Mouse (Mus musculus) hindbrain, embryonic 15.5 days (tissue): Measurements from ENCODE around the gene Ecd. TPM values are rescaled to one million over a fixed set of nuclear protein-coding genes. Genes with fewer than 3 reads are reported as not detected.
"Not testable (repeated sequence)": the region's sequence is repeated elsewhere in the genome, so short reads cannot be mapped to it uniquely, and the experiment has no call there.

Experiments
- ATAC-seq: fragments of 200-750 bp; cut with Nextera tagmentation; 2 replicates; pipeline ENCODE4 v1.8.0; 2017; ENCODE audit warnings: low read depth, moderate number of reproducible peaks, moderate TSS enrichment; ENCODE audit not compliant: low FRiP score
- H3K27ac ChIP-seq: fragments of 300-500 bp; sonication (generic); replicated peaks from 2 replicates; pipeline ENCODE4 v1.5.1; 2015; ENCODE audit warnings: mild to moderate bottlenecking, inconsistent platforms
- H3K27me3 ChIP-seq: fragments of 300-500 bp; sonication (generic); 2 replicates; pipeline ENCODE4 v1.6.1; 2015; ENCODE audit warnings: control low read depth, inconsistent platforms
- H3K36me3 ChIP-seq: fragments of 300-500 bp; sonication (generic); 2 replicates; pipeline ENCODE4 v1.6.1; 2015; ENCODE audit warnings: control low read depth, inconsistent platforms
- H3K4me1 ChIP-seq: fragments of 300-500 bp; sonication (generic); replicated peaks from 2 replicates; pipeline ENCODE4 v1.6.1; 2015; ENCODE audit warnings: control low read depth, inconsistent platforms
- H3K4me2 ChIP-seq: fragments of 300-500 bp; sonication (generic); 2 replicates; pipeline ENCODE4 v1.6.1; 2015; ENCODE audit warnings: moderate library complexity, mild to moderate bottlenecking, inconsistent platforms
- H3K4me3 ChIP-seq: fragments of 300-500 bp; sonication (generic); 2 replicates; pipeline ENCODE4 v1.5.1; 2015; ENCODE audit warnings: mild to moderate bottlenecking, inconsistent platforms
- H3K9ac ChIP-seq: fragments of 300-500 bp; sonication (generic); 2 replicates; pipeline ENCODE4 v1.6.1; 2015; ENCODE audit warnings: inconsistent platforms
- H3K9me3 ChIP-seq: fragments of 300-500 bp; sonication (generic); 2 replicates; pipeline ENCODE4 v1.6.1; 2016; ENCODE audit warnings: control low read depth, inconsistent platforms
- WGBS: fragments of 180-500 bp; shearing (Covaris S2); methylation state at CpG from one replicate; pipeline ENCODE4 v1.1.7; 2015; 5-methylcytosine and 5-hydroxymethylcytosine counted together
- polyA plus RNA-seq: library from polyadenylated mRNA; unstranded; fragments of >200 nt; fragmentation: Nextera tagmentation; extraction: Ambion mirVana; gene quantifications from 2 replicates; pipeline ENCODE4 v1.2.1, GENCODE M21; 2015

The Ecd gene
- polyA plus RNA-seq, 1 experiment from 2014 or later: 49.6 TPM

DNA sequence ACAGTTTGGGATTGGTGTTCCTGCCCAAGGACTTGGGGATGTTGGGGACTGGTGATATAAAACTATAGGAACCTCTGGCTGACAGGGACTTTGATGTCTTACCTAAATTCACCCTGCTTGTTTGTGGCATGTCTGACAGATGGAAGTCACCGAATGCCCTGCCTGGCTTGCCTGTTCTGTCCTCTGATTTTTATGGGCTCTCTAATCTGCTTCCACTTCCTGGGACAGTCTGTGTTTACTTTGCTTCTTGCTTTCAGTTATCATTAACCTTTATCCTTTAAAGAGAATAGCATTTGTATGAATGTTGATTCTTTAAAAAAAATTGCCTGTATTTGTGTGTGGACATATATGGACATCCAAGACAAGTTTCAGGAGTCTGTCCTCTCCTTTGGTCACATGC is 32.8 kb downstream of the Ecd start:
- H3K4me1 ChIP-seq: no peaks in the 10 kb centered on the region
- peaks cover 10% of the 10 kb centered on the region for H3K36me3 ChIP-seq
- WGBS: 94% methylated on average over 1 of the region's 1 CpGs
- no peaks in the 10 kb centered on the region for H3K9me3 ChIP-seq
- H3K27ac ChIP-seq: no peak overlapping the region
- no peak for ATAC-seq
- H3K27me3 ChIP-seq: no peaks in the 10 kb centered on the region
- H3K9ac ChIP-seq: no peak overlapping the region
- H3K4me2 ChIP-seq: no peak overlapping the region
- no peak overlapping the region for H3K4me3 ChIP-seq

GRCm38 (mm10) chr14:20305085-20305484 is 42.8 kb downstream of the Ecd start:
- ATAC-seq, H3K4me1 ChIP-seq, H3K27me3 ChIP-seq, H3K9me3 ChIP-seq, H3K4me2 ChIP-seq, H3K27ac ChIP-seq, H3K9ac ChIP-seq, H3K4me3 ChIP-seq: not testable (repeated sequence)
- 75% methylated on average over 2 of the region's 2 CpGs for WGBS
- H3K36me3 ChIP-seq: peaks cover 12% of the 10 kb centered on the region

DNA sequence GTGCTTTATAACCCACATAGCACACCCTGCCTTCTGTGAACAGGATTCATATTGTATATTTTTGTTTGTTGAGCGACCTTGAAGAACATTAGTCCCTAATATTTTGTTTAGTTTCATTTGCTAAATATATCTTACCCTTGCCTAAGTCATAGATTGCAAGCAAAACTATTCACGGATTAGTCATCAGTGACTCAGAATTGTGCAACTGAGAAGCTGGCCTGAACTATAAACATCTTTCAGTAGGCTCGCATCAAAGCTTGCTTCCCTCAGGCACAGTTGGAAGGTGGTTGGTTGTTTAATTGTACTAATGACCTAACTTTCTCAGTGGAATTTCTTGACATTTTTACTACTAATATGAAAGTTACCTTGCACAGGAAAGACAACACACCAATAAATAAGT is 49.8 kb downstream of the Ecd start:
- no peak for ATAC-seq
- WGBS: 83% methylated on average over 3 of the region's 3 CpGs
- Histone ChIP-seq H3K4me2 (no peak overlapping the region), H3K9ac (no peak overlapping the region), H3K9me3 (no peaks in the 10 kb centered on the region), H3K27ac (no peak overlapping the region), H3K36me3 (no peaks in the 10 kb centered on the region), H3K4me1 (peaks cover 5% of the 10 kb centered on the region), H3K4me3 (no peak overlapping the region), H3K27me3 (no peaks in the 10 kb centered on the region)

DNA sequence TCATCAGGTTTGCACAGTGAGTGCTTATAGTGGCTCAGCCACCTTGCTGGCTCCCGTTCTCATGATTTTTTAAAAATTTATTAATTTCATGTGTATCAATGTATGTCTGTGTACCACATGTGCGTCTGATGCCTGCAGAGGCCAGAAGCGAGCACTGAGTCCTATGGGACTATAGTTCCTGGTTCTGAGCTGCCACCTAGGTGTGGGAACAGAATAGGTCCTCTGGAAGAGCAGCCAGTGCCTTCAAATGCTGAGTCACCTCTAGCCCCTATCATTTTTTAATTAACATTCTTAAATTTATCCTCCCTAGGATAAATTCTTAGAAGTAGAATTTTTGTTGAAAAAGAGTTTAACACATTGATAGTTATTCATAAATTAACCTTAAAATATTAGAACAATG is 50.3 kb downstream of the Ecd start:
- WGBS: 86% methylated on average over 3 of the region's 3 CpGs

DNA sequence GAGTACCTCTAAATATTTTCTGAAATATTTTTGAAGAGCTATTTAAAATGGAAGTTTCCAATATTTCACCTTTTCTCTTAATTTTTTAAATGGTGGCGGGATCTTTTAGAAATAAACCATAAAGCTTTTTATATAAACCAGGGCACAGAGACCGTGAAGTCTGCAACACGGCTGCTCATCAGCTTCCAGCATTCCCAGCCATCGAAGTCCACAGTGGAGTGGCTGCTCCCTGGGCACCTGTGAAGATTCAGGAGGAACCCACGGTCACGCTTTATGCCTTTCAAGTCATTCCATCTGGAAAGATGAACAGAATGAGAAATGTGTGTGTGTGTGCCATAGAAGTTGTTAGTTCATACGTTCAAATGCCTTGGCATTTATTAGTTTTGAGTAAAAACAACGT is 53.0 kb downstream of the Ecd start:
- Histone ChIP-seq H3K36me3 (no peaks in the 10 kb centered on the region), H3K27ac (no peak overlapping the region), H3K4me2 (peak overlapping the region; percentile 61), H3K4me1 (peaks cover 5% of the 10 kb centered on the region), H3K9me3 (no peaks in the 10 kb centered on the region), H3K9ac (peak overlapping the region; percentile 43; the same call in 1 of the 2 replicates), H3K4me3 (peak overlapping the region; percentile 63), H3K27me3 (no peaks in the 10 kb centered on the region)
- no peak for ATAC-seq
- 49% methylated on average over 8 of the region's 8 CpGs for WGBS

More for the DNA sequence above, 50.3 kb downstream of the Ecd start:
- no peak overlapping the region for H3K4me2 ChIP-seq
- H3K36me3 ChIP-seq: no peaks in the 10 kb centered on the region
- H3K27me3 ChIP-seq: no peaks in the 10 kb centered on the region
- no peak for ATAC-seq
- no peak overlapping the region for H3K9ac ChIP-seq
- peaks cover 5% of the 10 kb centered on the region for H3K4me1 ChIP-seq
- no peak overlapping the region for H3K4me3 ChIP-seq
- H3K9me3 ChIP-seq: no peaks in the 10 kb centered on the region
- H3K27ac ChIP-seq: no peak overlapping the region

DNA sequence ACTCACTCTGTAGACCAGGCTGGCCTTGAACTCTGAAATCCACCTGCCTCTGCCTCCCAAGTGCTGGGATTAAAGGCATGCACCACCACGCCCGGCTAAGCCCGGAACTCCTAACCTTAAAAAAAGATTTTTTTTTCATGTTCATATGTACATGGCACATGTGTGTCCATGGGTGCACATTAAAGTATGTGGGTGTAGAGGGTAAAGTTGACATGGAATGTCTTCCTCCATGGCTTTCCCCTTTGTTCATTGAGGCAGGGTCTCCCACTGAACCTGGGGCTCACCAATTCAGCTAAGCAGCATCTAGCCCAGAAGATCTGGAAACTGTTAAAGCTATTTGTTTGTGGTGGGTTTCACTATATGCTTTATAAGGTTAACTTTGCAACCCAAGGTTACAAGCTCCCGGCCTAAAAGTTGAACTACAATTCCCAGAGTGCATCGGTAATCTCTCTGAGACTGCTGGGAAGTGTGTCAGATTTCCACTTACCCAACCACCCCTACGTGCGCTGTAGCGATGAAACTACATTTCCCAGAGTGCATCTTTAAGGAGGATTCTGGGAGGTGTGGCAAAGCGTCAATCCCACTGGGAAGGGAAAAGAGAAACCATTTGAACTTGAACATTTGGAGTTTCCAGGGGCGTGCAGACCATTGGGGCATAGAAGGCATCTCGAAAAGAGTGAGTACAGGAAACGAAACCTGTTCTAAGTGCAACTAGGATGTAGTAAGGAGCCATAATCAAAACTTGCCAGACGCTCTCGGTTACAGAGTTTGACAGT is 53.6 kb downstream of the Ecd start, which contains the start of gene Nudt13:
Gene Nudt13 (plus strand): TSS at position 581 of the 776 bp plus-strand sequence.
- Histone ChIP-seq H3K4me1 (peaks cover 5% of the 10 kb centered on the region), H3K36me3 (no peaks in the 10 kb centered on the region), H3K9me3 (no peaks in the 10 kb centered on the region), H3K27me3 (no peaks in the 10 kb centered on the region), H3K4me3 (peak within 1 kb of the TSS; percentile 63), H3K9ac (peak within 1 kb of the TSS; percentile 43), H3K27ac (no peak within 1 kb of the TSS), H3K4me2 (peak within 1 kb of the TSS; percentile 61)
- WGBS: 24% methylated on average over 14 of the region's 14 CpGs
- ATAC-seq: peak; percentile 96

DNA sequence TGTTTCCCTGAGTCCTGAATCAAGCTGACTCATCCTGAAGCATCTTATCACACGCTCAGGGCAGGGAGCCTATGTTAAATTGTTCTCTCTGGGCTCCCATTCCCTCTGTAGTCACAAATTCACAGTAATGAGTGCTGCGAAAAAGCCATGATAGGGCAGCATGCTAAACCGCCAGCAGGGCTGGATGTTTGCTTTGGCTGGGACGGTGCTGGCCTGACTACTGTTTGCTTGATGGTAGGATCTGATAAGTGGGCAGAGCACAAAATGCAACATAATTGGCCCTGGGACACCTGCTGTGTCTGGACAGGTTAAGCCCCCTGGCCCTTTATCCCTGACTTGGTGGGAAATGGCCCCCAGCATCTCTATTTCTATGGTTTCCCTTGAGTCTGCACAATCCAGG is 56.5 kb downstream of the Ecd start:
- Histone ChIP-seq H3K9me3 (no peaks in the 10 kb centered on the region), H3K27ac (no peak overlapping the region), H3K4me1 (peaks cover 5% of the 10 kb centered on the region), H3K27me3 (no peaks in the 10 kb centered on the region), H3K4me2 (no peak overlapping the region), H3K36me3 (no peaks in the 10 kb centered on the region), H3K9ac (no peak overlapping the region), H3K4me3 (no peak overlapping the region)
- whole genome bisulfite sequencing: 58% methylated on average over 4 of the region's 4 CpGs
- no peak for ATAC-seq

Other genes starting within 250 kb of the Ecd start
- gene Saysd1, start 209.6 kb downstream of the Ecd start, polyA plus RNA-seq: 12.0 and 12.1 TPM in 2 replicates
- 1.3 and 1.9 TPM in 2 replicates for gene Kcnk5, start 166.3 kb downstream of the Ecd start, polyA plus RNA-seq
- gene Kcnk16, start 78.9 kb downstream of the Ecd start, polyA plus RNA-seq: not detected in 2 replicates
- 14.2 and 15.8 TPM in 2 replicates for gene Nudt13, start 53.4 kb downstream of the Ecd start, polyA plus RNA-seq
- 40.0 and 43.0 TPM in 2 replicates for gene Fam149b, start within 50 bp of the Ecd start, polyA plus RNA-seq
- 125 and 131 TPM in 2 replicates for gene Dnajc9, start 40.8 kb upstream of the Ecd start, polyA plus RNA-seq
- gene Mrps16, start 45.5 kb upstream of the Ecd start, polyA plus RNA-seq: 65.4 and 67.4 TPM in 2 replicates
- gene Cfap70, start 104.1 kb upstream of the Ecd start, polyA plus RNA-seq: 1.1 and 1.5 TPM in 2 replicates
- 15.8 and 20.6 TPM in 2 replicates for gene Anxa7, start 132.0 kb upstream of the Ecd start, polyA plus RNA-seq
- 0.39 and 0.67 TPM in 2 replicates for gene Mss51, start 148.8 kb upstream of the Ecd start, polyA plus RNA-seq
- gene Ppp3cb, start 198.5 kb upstream of the Ecd start, polyA plus RNA-seq: 86.6 and 90.7 TPM in 2 replicates